Mouse (Mus musculus) midbrain, embryonic 11.5 days (tissue): ENCODE data around the gene Gm49405. TPM values are rescaled to one million over a fixed set of nuclear protein-coding genes. Genes with fewer than 3 reads are reported as not detected.
A peak's percentile ranks its signal among the peaks of the same experiment; 100 is the strongest.
"Not testable (repeated sequence)": the region's sequence is repeated elsewhere in the genome, so short reads cannot be mapped to it uniquely, and the experiment has no call there.

Source experiments
- ATAC-seq: fragments of 200-750 bp; cut with Nextera tagmentation; 2 replicates; pipeline ENCODE4 v1.8.0; 2017; ENCODE audit warnings: moderate TSS enrichment, moderate library complexity; ENCODE audit not compliant: low FRiP score
- DNase-seq: peaks from one replicate; pipeline ENCODE4 v3.0.0; 2015; ENCODE audit warnings: low spot score; ENCODE audit errors: missing footprints
- H3K27ac ChIP-seq: fragments of 300-500 bp; sonication (generic); 2 replicates; pipeline ENCODE4 v1.5.1; 2014; ENCODE audit warnings: low read depth, low read length
- H3K27me3 ChIP-seq: fragments of 300-500 bp; sonication (generic); 2 replicates; pipeline ENCODE4 v1.6.1; 2014; ENCODE audit warnings: mild to moderate bottlenecking, low read length, moderate library complexity, mixed read lengths; ENCODE audit not compliant: control insufficient read depth, insufficient read depth
- H3K36me3 ChIP-seq: fragments of 300-500 bp; sonication (generic); 2 replicates; pipeline ENCODE4 v1.6.1; 2014; ENCODE audit warnings: mild to moderate bottlenecking, low read length, moderate library complexity, mixed read lengths; ENCODE audit not compliant: control insufficient read depth, insufficient read depth
- H3K4me1 ChIP-seq: fragments of 300-500 bp; sonication (generic); 2 replicates; pipeline ENCODE4 v1.6.1; 2014; ENCODE audit warnings: low read length; ENCODE audit not compliant: control insufficient read depth, insufficient read depth
- H3K4me2 ChIP-seq: fragments of 300-500 bp; sonication (generic); 2 replicates; pipeline ENCODE4 v1.6.1; 2014; ENCODE audit warnings: mild to moderate bottlenecking, moderate library complexity
- H3K4me3 ChIP-seq: fragments of 300-500 bp; sonication (generic); 2 replicates; pipeline ENCODE4 v1.5.1; 2014; ENCODE audit warnings: low read depth, low read length
- H3K9ac ChIP-seq: fragments of 300-500 bp; sonication (generic); 2 replicates; pipeline ENCODE4 v1.6.1; 2014; ENCODE audit warnings: low read length
- H3K9me3 ChIP-seq: fragments of 300-500 bp; sonication (generic); 2 replicates; pipeline ENCODE4 v1.6.1; 2016; ENCODE audit warnings: low read length; ENCODE audit not compliant: control insufficient read depth
- WGBS: fragments of 180-500 bp; shearing (Covaris S2); extraction: QIAGEN DNeasy Blood & Tissue Kit; methylation state at CpG from one replicate; pipeline ENCODE4 v1.1.7; 2014; 5-methylcytosine and 5-hydroxymethylcytosine counted together
- polyA plus RNA-seq: library from polyadenylated mRNA; unstranded; fragments of >200 nt; fragmentation: Nextera tagmentation; extraction: Ambion mirVana; gene quantifications from 2 replicates; pipeline ENCODE4 v1.2.1, GENCODE M21; 2014

Gene Gm49405
- polyA plus RNA-seq, 1 experiment from 2014 or later = 0.87 TPM

DNA sequence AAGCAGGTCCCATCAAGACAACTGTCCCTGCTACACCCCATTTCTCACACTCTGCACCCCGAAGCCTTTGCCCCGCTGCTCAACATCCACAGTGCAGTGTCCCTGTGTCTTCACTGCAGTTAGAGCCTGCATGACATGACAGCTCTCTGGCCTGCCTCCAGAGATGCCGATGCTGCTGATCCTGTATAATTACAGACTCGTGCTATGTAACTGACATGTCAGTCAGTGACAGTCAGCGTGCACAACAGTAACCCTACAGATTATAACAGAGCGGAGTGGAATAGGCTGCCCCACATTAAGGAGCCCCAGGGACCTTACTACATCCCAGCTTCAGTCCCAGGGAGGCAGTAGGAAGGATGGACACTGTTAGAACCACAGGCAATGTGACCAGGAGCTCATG, 38.6 kb upstream of the Gm49405 start:
- DNase-seq, H3K4me3 ChIP-seq, H3K9me3 ChIP-seq, H3K9ac ChIP-seq, H3K27ac ChIP-seq, H3K4me2 ChIP-seq, ATAC-seq, H3K36me3 ChIP-seq, H3K4me1 ChIP-seq, H3K27me3 ChIP-seq: not testable (repeated sequence)
- 91% methylated on average over 6 of the region's 6 CpGs for WGBS

DNA sequence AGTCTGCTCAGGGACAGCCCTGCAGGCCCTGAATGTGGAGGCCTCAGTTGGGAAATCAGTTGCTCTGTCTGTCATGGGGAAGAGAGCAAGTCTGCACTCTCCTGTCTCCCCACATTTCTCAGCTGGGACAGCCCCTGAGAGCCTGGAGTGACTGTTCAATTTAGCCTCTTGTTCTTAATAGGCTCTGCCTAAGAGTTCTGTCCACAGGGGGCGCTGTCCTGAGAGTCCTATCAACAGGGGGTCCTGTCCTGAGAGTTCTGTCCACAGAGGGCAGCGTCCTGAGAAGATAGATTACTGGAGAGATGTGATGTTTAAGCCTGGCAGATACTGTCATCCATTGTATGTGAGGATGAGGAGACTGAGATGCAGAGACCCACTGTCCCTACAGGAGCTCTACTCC, 38.0 kb upstream of the Gm49405 start:
- Histone ChIP-seq H3K4me3 (no peak overlapping the region), H3K27ac (no peak overlapping the region), H3K27me3 (no peaks in the 10 kb centered on the region), H3K36me3 (no peaks in the 10 kb centered on the region), H3K4me2 (no peak overlapping the region), H3K4me1 (no peaks in the 10 kb centered on the region), H3K9ac (no peak overlapping the region), H3K9me3 (no peaks in the 10 kb centered on the region)
- DNase-seq (no peak), ATAC-seq (no peak)
- WGBS = 10% methylated on average over 2 of the region's 2 CpGs

DNA sequence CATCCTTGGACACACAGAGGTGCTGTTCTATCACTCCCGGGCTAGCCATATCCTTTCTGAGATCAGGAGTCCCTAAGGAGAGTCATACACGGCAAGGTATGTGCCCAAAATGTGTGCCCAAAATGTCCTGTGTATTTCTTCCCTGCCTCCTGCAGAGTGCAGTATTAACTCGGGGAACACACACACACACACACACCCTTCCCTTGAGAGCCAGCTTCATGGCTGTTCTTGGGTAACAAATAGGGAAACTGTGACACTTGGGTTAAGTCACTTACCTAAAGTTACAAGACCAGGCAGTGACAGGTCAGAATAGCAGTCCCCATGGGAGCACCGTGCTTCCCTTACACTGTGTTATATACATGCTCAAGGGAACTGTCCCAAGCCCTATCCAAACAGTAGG, 36.4 kb upstream of the Gm49405 start:
- WGBS = 78% methylated on average over 4 of the region's 4 CpGs
- no peaks in the 10 kb centered on the region for H3K4me1 ChIP-seq
- no peaks in the 10 kb centered on the region for H3K9me3 ChIP-seq
- no peak overlapping the region for H3K4me3 ChIP-seq
- no peak overlapping the region for H3K27ac ChIP-seq
- H3K4me2 ChIP-seq = no peak overlapping the region
- no peaks in the 10 kb centered on the region for H3K27me3 ChIP-seq
- no peak overlapping the region for H3K9ac ChIP-seq
- no peaks in the 10 kb centered on the region for H3K36me3 ChIP-seq
- no peak for DNase-seq
- ATAC-seq = no peak

DNA sequence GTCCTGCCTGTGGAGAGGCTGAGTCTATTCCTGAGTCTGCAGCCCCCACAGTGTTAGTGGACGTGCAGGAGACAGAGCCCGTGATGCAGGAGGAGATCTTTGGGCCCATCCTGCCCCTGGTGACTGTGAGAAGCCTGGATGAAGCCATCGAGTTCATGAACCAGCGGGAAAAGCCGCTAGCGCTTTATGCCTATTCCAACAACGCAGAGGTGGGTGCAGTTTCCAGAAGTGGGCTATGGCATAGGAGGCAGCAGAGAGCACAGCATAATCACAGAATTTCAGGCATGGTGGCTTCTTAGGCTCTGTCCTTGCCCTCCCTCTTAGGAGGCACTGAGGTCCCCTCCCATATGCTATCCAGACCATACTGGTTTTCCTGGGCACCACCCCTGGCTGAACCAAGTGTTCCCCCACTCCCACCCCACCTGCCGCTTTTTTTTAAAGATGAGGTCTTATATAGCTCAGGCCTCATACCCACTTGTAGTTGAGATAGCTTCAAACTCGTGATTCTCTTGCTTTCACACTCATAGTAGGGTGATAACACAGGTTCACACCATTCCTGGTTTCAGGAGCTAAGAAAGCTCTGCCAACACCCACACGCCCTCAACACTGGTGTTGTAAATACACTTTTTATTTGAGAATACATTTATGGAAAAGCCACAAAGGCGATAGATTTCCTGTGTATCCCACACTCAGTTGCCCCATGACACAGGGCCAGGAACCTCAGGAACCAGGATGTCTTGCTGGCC, 33.9 kb upstream of the Gm49405 start:
- Histone ChIP-seq H3K9ac (no peak overlapping the region), H3K4me3 (no peak overlapping the region), H3K4me2 (no peak overlapping the region), H3K4me1 (no peaks in the 10 kb centered on the region), H3K27ac (no peak overlapping the region), H3K36me3 (no peaks in the 10 kb centered on the region), H3K27me3 (no peaks in the 10 kb centered on the region), H3K9me3 (no peaks in the 10 kb centered on the region)
- peak; percentile 70 for DNase-seq
- WGBS = 70% methylated on average over 11 of the region's 11 CpGs
- no peak for ATAC-seq

DNA sequence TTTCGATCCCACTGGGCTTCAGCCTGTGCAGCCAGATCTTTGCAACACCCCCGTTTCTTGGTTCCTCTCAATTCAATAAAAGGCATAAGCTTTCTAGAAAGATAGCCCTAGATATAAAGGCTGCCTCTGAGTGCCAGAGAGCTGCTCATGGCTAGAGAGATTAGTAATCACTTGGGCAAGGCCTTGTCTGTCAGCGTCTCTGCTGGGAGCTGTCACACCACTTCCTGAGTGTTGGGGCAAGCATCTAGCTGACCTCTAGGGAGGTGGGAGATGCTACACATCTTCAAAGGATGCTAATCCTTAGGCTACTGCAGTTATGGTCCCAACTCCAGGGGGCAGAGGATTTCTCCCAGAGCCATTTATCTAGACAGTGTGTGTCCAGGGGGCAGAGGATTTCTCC, 33.2 kb upstream of the Gm49405 start:
- Histone ChIP-seq H3K4me3 (no peak overlapping the region), H3K4me2 (no peak overlapping the region), H3K36me3 (no peaks in the 10 kb centered on the region), H3K27me3 (no peaks in the 10 kb centered on the region), H3K4me1 (no peaks in the 10 kb centered on the region), H3K9me3 (no peaks in the 10 kb centered on the region), H3K9ac (no peak overlapping the region), H3K27ac (no peak overlapping the region)
- DNase-seq (peak; percentile 17), ATAC-seq (no peak)
- 67% methylated on average over 3 of the region's 3 CpGs for WGBS

DNA sequence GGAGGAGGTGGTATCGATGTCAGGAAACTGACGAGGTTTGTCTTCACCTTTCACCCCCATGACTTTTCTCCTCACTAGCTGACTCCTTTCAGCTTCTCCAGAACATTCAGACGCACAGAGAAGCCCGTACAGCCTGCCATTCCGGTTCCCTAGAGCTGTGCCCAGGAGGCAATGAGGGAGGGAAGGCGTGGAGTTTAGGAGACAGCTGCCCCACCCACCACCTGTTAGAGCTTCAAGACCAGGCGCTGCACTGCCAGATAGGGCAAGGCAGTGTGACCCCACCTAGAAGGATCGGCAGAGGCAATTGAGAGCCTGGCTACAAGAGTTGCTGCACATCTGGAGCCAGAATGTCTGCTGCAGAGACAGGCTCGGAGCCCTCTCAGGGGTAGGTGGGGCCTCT, 28.2 kb upstream of the Gm49405 start, which contains the start of gene Aldh3b2:
TSS of gene Aldh3b2 (plus strand) at position 100 of the 400 bp plus-strand sequence.
- no peak within 1 kb of the TSS for H3K9ac ChIP-seq
- no peak for ATAC-seq
- 59% methylated on average over 9 of the region's 9 CpGs for WGBS
- H3K4me2 ChIP-seq = no peak within 1 kb of the TSS
- no peak within 1 kb of the TSS for H3K27ac ChIP-seq
- H3K4me1 ChIP-seq = no peaks in the 10 kb centered on the region
- H3K27me3 ChIP-seq = no peaks in the 10 kb centered on the region
- no peaks in the 10 kb centered on the region for H3K36me3 ChIP-seq
- no peaks in the 10 kb centered on the region for H3K9me3 ChIP-seq
- H3K4me3 ChIP-seq = no peak within 1 kb of the TSS
- DNase-seq = no peak

DNA sequence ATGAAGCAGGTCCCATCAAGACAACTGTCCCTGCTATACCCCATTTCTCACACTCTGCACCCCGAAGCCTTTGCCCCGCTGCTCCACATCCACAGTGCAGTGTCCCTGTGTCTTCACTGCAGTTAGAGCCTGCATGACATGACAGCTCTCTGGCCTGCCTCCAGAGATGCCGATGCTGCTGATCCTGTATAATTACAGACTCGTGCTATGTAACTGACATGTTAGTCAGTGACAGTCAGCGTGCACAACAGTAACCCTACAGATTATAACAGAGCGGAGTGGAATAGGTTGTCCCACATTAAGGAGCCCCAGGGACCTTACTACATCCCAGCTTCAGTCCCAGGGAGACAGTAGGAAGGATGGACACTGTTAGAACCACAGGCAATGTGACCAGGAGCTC, 25.8 kb upstream of the Gm49405 start:
- not testable (repeated sequence) for H3K9me3 ChIP-seq, H3K4me3 ChIP-seq, H3K27ac ChIP-seq, H3K9ac ChIP-seq, H3K36me3 ChIP-seq, H3K4me2 ChIP-seq, H3K27me3 ChIP-seq, ATAC-seq, H3K4me1 ChIP-seq
- WGBS = 87% methylated on average over 6 of the region's 6 CpGs
- DNase-seq = peak; percentile 66

DNA sequence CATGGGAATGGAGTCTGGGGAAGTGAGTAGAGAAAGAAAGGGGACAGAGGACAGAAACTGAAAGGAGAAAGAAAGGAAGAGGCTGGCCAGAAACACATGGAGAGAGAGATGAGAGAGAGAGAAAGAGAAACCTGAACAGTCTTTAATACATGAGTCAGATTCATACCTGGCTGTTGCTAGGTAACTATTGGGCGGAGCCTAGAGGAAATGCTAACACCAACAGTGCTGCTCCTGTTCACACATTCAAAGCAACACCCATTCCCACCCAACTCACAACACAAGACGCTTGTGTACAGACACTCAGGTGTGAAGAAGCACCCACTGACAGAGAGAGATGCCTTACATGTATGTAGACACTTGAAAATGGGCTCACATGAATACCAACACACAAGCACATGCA, 24.6 kb upstream of the Gm49405 start:
- H3K27ac ChIP-seq = no peak overlapping the region
- ATAC-seq = no peak
- no peak overlapping the region for H3K4me2 ChIP-seq
- H3K9me3 ChIP-seq = no peaks in the 10 kb centered on the region
- DNase-seq = no peak
- H3K36me3 ChIP-seq = no peaks in the 10 kb centered on the region
- H3K4me3 ChIP-seq = no peak overlapping the region
- H3K4me1 ChIP-seq = no peaks in the 10 kb centered on the region
- no peak overlapping the region for H3K9ac ChIP-seq
- H3K27me3 ChIP-seq = no peaks in the 10 kb centered on the region
- 77% methylated on average over 2 of the region's 2 CpGs for WGBS

DNA sequence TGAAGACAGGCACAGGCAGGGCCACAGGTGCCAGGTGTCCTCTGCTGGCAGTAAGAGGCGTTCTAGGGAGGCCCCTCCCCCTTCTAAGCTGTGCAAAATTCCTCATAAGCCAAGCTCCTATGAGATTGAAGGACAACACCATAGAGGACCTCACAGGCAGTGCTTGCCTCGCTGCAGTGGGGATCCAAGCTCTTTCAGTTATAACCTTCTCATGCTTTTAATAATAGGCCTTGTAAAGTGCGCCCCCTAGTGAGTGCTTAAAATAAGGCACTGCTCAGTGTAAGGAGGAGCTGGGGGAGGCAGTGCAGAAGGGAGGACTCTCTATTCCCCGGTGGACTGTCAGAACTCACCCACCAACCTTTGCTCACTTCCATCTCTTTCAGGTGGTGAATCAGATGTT, 20.1 kb upstream of the Gm49405 start:
- Histone ChIP-seq H3K36me3 (no peaks in the 10 kb centered on the region), H3K27me3 (no peaks in the 10 kb centered on the region), H3K27ac (no peak overlapping the region), H3K4me3 (no peak overlapping the region), H3K4me1 (peaks cover 13% of the 10 kb centered on the region), H3K4me2 (no peak overlapping the region), H3K9me3 (no peaks in the 10 kb centered on the region), H3K9ac (no peak overlapping the region)
- ATAC-seq (peak; percentile 62), DNase-seq (peak; percentile 97)
- WGBS = 14% methylated on average over 4 of the region's 4 CpGs
